Mouse (Mus musculus) adrenal gland, adult 8-10 months (tissue): ENCODE measurements around the gene Nasp. TPM values are rescaled to one million over a fixed set of nuclear protein-coding genes. Genes with fewer than 3 reads are reported as not detected.
"Not testable (repeated sequence)": the region's sequence is repeated elsewhere in the genome, so short reads cannot be mapped to it uniquely, and the experiment has no call there.

Source experiments
- DNase-seq: peaks from one replicate; pipeline ENCODE4 v3.0.0; 2022
- total RNA-seq, 4 experiments: library from RNA; stranded (reverse); gene quantifications; 2 replicates each; pipeline ENCODE4 v1.2.4; 2022

Gene Nasp
- total RNA-seq = 10 to 100 TPM; 20.6 to 24.4 (median 22.7) TPM

DNA sequence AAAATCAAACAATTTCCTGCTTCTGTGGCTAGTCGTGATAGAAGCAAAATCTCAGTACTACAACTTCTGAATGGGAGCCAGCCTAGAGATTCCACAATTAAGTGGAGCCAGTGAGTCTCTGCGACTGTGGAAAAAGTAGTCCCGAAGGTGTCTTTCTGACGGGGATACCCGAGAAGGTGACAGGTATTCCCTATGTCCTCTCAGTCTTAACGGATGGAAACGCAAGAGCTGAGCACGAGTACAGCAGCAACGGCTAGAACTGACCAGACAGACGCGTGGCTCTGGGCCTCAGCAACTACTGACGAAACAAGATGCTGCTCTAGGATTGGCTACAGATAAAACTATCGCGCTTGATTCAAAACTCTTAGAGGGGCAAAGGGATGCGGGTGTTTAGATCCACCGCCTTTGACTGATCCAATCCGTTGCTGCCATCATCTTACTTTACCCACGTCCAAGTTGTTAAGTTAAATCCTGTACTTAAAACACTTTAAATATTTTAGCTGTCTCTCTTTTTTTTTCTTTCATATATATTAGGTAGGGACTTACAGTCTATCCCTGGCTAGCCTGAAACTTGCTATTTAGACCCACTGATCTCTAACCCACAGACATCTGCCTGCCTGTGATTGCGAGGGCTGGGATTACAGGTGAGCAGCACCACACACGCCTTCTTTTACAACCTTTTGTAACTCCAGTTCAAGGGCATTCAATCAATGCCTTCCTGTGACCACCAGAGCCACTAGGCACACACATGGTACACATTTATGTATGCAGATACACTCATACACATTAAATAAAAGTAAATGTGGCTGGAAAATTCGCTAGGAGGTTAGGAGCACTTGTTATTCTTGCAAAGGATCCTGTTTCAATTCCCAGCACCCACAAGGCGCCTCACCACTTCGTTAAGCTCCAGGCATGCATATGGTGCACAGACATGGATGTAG lies at the start of gene Nasp:
Nasp (minus strand) TSS at position 220 of the 941 bp plus-strand sequence.
- peak; percentile 77 for DNase-seq

DNA sequence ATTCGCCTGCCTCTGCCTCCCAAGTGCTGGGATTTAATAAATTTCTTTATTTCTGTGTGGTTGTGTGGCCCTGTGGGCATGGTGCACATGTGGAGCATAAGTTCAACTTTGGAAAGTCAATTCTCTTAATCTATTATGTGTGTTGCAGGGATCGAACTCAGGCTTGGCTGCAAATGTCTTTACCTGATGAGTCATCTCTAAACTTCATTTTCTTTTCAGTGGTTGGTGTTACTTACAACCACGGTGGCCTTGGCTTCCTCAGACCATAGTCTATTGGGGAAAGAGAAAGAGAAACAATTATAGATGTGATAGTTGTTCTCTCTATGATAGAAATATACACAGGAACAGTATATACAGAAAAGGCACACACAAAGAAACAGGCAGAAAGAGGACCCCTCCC lies 48.3 kb upstream of the Nasp start:
- no peak for DNase-seq

DNA sequence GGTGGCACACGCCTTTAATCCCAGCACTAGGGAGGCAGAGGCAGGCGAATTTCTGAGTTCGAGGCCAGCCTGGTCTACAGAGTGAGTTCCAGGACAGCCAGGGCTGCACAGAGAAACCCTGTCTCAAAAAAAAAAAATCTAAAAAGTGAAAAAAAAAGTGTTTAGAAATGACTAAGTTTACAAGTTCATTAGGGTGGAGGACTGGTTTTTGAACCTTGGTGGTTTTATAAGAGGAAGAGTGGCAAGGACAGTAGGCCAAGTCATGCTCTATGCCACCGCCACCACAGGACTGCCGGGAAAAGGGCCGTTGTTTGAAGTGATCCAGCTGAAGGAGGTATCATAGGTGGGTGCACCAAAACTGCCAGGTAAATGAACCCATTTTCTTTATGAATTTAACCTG lies 47.0 kb upstream of the Nasp start:
- not testable (repeated sequence) for DNase-seq

DNA sequence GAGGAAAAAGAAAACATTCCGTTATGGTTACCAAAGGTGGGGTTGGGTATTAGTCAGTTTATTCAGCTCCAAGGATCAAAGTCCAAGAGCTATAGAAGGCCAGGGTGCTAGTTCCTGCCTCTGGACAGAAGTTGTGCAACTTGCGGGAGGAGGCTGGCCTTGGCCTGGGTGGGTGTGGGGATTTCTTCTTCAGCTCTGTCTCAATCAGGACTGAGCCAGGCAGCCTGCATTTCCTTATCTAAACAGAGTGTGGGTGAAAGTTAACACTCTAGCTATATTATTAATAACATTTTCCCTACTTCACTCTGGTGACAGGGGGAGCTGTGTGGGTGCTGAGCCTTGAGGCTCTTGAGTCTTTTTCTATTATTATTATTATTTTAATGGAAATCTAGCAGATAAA lies 45.0 kb upstream of the Nasp start:
- peak; percentile 82 for DNase-seq

DNA sequence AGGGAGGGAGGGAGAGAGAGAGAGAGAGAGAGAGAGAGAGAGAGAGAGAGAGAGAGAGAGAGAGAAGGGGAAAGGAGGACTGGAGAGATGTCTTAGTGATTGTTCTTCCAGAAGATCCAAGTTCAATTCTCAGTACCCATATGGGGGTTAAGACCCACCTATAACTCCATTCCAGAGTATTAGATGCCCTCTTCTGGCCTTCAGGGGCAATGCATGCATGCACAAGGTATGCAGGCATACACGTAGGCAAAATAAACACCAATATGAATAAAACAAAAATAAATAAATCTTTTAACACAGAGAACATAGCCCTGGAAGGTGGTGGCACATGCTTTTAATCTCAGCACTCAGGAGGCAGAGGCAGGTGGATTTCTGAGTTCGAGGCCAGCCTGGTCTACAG lies 41.5 kb upstream of the Nasp start:
- DNase-seq = no peak

DNA sequence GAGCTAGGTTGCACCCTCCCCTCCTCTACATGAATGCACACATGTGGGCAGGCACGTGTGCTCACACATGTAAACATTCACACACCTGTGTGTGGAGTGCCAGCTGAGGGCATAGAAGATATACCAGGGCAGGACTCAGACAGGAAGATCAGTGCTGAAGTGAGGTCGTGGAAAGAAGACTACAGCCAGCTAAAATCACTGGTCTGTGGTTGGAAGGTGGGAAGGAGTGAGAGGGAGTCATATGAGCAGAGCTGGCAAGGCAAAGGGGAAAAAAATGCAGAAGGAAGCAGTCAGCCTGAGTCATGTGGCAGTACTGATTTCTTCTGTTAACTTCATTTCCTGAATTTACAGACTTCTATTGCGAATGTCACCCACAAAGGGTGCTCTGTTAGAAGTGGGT lies 40.4 kb upstream of the Nasp start:
- DNase-seq = no peak

DNA sequence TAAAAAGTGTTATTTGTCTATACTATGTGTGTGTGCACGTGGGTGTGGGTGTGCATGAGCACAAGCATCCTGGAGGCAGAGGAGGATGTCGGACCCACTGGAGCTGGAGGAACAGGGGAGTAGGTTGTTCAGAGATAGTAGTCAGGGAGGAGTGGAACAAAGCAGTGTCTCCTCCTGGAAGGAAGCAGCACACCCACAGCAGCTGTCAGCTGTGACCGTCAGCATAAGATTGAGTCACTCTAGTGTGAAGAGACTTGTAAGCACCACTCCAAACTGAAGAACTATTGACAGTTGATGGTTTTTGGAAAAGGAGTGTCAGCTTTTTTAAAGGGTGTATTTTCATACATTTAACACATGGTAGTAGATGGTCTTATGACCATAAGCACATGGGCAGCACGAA lies 38.9 kb upstream of the Nasp start:
- DNase-seq = no peak

DNA sequence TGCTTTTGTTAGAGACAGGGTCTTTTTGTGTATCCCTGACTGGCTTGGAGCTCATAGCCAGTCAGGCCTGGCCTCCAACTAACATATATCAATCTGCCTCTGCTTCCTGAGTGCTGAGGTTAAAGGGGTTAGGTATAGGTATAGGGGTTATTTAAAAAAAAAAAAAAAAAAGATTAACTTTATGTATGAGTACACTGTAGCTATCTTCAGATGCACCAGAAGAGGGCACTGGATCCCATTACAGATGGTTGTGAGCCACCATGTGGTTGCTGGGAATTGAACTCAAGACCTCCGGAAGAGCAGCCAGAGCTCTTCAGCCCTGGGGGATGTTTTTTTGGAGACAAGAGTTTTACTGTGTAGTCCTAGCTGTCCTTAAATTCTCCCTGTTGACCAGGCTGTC lies 34.3 kb upstream of the Nasp start:
- DNase-seq = no peak

DNA sequence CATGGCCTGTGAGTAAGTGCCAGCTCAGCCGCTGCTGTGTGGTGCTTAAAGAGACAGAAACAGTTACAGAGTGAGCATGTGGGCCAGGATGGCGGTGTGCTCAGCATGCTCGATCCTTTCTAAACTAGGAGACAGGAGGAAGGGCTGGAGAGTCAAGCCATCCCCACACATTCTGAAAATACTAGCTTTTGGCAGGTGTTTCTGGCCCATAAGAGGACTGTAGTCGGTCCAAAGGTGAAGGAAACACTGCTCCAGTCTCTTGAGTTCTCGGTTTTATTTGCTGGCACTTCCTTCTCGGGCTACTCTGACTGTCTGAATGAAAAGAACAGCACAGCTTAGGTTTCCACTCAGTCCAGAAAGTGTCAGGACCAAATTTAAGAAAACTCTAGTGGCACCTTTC lies 33.1 kb upstream of the Nasp start:
- no peak for DNase-seq

DNA sequence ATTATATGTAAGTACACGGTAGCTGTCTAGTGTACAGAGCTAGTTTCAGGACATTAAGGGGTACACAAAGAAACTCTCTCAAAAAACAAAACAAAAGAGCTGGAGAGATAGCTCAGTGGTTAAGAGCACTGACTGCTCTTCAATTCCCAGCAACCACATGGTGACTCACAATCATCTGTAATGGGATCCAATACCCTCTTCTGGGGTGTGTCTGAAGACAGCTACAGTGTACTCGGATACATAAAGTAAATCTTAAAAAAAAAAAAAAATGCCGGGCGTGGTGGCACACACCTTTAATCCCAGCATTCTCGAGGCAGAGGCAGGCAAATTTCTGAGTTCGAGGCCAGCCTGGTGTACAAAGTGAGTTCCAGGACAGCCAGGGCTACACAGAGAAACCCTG lies 32.2 kb upstream of the Nasp start:
- not testable (repeated sequence) for DNase-seq

DNA sequence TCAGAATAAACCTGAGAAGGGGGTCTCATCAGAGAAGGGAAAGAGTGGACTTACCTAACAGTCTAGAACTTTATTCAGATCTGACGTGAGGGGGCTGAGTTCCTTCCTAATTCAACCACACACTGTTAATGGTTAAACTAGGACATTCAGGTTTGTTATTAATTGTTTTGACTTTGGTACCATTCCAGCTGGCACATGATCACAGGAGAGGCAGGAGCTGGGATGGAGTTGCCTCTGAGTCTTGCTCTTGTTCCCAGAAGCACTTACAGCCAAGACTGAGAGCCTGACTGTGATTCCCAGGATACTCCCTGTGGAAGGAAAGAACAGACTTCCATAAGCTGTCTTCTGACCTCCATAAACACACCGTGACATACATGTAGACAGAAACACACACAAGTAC lies 31.7 kb upstream of the Nasp start:
- DNase-seq = peak; percentile 37

DNA sequence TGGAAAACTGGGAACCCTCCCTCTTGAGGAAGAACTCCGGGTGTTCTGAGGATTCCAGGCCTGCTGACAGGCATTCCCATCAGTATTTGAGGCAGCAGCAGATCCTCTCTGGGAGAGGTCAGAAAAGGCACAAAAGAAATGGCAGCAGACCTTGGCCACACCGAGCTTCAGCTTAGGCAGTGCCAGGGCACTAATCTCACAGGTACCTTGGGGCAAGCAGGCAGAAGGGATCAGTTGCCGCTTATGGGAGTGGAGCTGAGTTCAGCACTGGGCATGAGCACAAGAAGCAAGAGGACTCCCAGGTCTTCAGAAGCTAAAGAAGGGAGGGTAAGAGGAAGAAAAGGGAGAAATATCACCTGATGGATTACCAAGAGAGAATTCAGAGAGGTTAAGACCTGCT lies 30.2 kb upstream of the Nasp start:
- DNase-seq = no peak

DNA sequence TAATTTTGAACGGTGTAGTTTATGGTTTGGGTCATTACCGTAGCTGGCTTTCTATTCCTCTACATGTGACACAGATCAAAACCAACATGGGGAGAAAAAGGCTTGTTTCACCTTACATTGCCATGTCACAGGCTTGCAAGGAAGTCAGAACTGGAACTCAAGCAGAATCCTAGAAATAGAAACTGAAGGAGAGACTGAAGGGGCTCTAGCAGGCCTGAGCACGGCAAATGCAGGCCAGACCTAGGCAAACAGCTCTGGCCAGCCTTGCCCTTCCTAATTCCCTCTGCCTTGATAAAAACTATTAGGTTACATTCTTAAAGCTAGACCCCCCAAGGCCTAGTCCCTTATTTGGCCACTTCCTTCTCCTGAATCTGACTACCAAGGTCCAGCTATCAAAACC lies 27.9 kb upstream of the Nasp start:
- DNase-seq = no peak

DNA sequence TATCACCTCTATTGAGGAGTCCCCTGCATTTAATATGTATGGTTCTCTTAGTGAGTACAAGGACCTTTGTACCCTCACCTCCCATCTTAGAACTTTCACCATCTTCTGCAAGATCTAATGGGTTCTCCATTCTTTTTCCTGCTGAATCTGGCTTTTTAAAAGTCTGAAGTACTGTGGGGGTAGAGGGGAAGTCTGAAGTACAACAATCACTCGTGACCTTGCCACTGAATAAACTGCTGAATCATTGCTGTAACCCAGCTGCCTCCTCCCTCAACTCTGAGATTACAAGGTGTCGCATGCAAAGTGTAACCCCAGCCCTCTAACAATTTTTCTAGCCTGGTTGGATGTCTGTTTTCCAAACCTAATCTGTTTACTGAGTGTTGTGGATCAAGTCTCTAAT lies 27.4 kb upstream of the Nasp start:
- DNase-seq = no peak

DNA sequence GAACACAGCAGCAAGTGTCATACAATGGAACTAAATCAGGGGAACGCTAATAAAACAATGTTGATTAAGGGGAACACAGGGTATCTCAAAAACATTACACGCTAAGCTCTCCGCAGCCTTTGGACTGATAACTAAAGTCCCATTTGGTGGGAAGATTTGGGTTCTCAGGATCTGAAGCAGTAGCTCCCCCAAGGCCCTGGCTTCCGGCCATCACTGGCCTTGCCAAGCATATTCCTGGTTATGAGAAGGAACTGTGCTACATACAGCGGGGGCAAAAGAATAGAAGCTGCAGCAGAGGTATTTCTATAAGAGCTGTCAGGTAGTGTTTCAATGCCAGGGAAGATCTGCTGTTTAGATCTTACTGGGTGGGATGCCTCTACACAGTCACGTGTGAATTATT lies 25.5 kb upstream of the Nasp start:
- DNase-seq = peak; percentile 67

DNA sequence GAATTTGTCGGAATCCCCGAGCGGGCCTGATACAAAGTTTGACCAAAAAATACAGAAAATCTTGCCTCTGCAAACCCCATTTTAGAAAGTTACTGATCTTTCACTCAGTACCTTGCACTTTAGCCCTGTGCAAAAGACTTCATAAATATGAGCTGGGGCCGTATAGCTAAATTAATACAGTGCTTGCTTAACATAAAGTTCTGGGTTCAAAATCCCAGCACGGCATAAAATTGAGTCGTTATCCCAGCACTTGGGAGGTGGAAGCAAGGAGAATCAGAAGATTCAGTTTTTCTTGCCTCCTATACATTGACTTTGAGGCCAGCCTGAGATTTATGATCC lies 24.0 kb upstream of the Nasp start:
- DNase-seq = no peak

DNA sequence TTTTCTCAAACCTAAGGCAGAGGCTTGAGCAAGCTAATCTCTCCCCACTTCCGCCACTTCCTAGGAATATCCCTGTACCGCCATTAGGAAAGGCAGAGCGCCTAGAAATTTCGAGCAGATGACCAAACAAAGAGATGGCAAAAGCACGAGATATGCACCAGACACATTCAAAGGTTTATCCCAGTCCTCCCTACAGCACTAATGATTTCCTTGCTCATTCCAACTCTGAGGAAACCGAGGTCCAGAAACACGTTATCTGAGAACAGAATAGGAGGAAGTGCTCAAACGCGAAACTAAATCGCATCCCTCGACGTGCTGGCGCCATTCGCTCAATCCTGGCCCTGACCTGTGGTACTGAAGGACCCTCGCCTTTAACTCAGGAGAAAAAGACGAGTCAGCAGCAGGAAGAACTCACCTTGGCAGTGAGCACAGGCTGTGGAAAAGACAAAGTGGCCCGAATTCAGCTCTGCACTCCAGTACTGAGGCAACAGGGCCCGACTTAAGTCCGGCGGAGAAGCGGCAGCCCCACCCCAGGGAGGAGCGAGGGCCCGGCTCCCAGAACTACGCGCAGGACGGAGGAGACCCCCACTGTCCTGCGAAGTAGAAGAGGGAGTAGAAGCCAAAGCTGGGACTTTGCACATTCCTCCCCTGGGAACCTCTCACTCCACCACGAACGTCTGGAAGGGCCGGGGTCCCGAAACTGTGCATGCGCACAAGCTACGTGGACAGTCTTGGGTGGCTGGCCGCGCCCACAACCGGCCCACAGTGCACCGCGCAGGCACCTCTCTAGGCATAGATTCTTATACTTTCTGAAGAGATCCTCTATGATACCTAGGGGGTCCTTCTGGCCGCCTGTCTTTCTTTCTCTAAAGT lies 23.4 kb upstream of the Nasp start, which contains the start of gene Akr1a1:
Akr1a1 (minus strand) TSS at position 757 of the 873 bp plus-strand sequence.
- peak; percentile 89 for DNase-seq

DNA sequence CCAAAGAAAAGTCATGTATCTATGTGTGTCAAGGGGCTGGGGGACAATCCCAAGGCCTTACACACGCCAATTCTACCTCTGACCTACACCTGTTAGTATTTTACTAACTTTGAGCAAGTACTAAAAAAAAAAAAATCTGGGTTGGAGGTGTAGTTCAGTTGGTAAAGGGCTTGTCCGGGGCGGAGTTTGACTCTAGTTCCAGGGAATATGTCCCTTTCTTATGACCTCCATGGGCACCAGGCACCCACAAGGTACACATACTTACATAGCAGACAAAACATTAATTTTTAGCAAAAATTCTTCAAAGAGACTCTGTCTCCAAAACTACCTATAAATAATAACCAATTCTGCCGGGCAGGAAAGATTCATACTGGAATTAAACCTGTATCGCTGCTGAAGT lies 22.6 kb upstream of the Nasp start:
- DNase-seq = no peak

DNA sequence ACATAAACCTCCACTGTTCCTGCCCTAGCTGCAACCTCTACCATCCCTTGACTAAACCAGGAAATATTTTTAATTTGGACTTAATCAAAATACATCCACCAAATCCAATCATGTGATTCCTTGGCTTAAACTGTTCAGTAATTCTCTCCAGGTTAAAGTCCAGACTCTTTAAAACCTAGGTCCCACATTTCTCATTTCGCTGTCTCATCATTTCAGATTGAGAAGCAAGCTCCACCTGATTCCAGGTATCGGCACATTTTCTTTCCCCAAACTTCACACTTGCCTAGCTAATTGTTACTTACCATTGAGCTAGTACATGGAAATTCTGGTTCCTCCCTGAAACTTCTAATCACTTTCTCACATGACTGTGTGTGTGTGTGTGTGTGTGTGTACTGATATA lies 21.7 kb upstream of the Nasp start:
- DNase-seq = no peak

DNA sequence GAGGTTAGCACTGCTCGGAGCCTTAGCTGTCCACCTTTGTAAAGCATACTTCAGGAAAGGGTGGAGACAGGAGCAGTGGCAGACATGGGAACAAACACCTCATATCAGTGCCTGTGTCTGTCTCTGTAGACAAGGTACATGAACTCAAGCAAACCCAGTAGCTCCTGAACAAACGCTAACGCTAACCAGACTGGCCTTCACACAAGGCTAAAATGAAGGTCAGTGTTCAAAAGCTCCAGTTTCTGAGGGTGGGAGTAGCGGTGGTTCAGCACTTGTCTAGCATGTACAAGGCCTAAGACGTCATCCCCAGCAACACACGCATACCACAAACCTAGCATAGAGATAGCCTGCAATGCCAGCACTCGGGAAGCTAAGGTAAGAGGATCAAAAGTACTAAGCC lies 17.9 kb upstream of the Nasp start:
- peak; percentile 55 for DNase-seq

DNA sequence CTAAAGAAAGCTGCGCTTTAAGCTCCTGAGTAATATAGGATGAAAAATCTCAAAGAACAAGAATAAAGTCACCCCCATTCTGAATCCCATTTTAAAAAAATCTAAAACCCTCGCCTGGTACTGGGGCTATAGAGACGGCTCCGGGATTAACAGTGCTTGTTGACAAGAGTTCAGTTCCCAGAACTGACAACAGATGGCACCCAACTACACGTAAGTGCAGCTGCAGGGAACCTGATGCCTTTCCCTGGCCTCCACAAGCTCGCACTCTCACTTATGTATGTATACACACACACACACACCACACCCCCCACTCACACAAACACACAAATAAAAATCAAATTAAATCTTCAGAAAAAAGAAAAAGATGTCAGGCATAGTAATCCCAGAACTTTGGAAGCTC lies 16.6 kb upstream of the Nasp start:
- DNase-seq = no peak

DNA sequence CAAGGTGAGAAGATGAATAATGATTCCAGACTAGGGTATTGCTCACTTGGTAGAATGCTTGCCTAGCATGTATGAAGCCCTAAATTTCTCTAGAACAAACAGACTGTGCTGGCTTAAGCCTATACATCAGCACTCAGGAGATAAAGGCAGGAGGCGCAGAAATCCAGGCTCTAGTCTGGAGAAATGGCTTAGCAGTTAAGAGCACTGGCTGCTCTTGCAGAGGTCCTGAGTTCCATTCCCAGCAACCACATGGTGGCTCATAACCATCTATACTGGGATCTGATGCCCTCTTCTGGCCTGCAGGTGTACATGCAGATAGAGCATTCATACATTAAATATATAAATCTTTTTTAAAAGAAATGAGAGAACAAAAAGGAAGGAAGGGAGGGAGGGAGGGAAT lies 14.3 kb upstream of the Nasp start:
- DNase-seq = no peak

DNA sequence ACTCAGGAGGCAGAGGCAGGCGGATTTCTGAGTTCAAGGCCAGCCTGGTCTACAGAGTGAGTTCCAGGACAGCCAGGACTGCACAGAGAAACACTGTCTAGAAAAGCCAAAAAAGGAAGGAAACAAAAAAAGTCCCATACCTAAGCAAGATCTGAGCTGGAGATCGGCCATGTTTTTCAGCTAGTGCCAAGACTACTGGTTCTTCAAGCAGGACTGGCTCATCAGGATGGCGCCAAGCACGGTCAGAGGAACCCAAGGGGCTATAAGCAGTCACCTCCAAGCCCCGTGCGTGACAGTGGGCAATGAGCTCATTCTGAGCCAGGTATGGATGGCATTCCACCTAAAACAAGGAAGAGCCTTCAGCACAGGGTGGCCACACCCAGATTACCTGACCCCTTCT lies 11.1 kb upstream of the Nasp start:
- DNase-seq = no peak

DNA sequence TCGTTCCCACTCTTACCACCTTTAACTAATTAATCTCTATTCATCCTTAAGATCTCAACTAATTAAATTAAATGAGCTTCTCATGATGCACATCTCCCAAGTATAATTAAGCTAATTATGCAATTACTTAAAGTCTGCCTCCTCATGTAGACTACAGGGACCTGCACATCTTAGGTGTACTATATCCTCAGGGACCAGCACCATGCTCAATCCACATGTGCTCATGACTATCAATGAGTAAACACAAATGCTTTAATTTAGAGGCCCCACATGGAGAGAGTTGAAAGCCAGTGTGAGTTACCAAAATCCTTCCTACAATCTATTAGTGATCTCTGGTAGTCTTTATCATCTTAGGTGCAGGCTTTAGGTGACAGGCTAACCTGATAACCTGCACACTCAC lies 7.5 kb upstream of the Nasp start:
- no peak for DNase-seq
